Mouse (Mus musculus) hindbrain, embryonic 11.5 days (tissue): Measurements from ENCODE around the gene Gm20388. TPM values are rescaled to one million over a fixed set of nuclear protein-coding genes. Genes with fewer than 3 reads are reported as not detected.

Source experiments
- ATAC-seq: fragments of 200-750 bp; cut with Nextera tagmentation; 2 replicates; pipeline ENCODE4 v1.8.0; 2017; ENCODE audit warnings: mild to moderate bottlenecking, moderate TSS enrichment, moderate library complexity; ENCODE audit not compliant: low FRiP score
- DNase-seq: peaks from one replicate; pipeline ENCODE4 v3.0.0-alpha.2; 2015; ENCODE audit warnings: low spot score
- H3K27ac ChIP-seq: fragments of 300-500 bp; sonication (generic); 2 replicates; pipeline ENCODE4 v1.5.1; 2014; ENCODE audit warnings: mild to moderate bottlenecking, low read depth, low read length
- H3K27me3 ChIP-seq: fragments of 300-500 bp; sonication (generic); 2 replicates; pipeline ENCODE4 v1.6.1; 2014; ENCODE audit warnings: mild to moderate bottlenecking, low read length, moderate library complexity, mixed read lengths; ENCODE audit not compliant: control insufficient read depth, insufficient read depth
- H3K36me3 ChIP-seq: fragments of 300-500 bp; sonication (generic); 2 replicates; pipeline ENCODE4 v1.6.1; 2014; ENCODE audit warnings: mild to moderate bottlenecking, low read length, moderate library complexity, mixed read lengths; ENCODE audit not compliant: control insufficient read depth, insufficient read depth
- H3K4me1 ChIP-seq: fragments of 300-500 bp; sonication (generic); replicated peaks from 2 replicates; pipeline ENCODE4 v1.6.1; 2014; ENCODE audit warnings: low read length, mixed read lengths; ENCODE audit not compliant: control insufficient read depth, insufficient read depth
- H3K4me2 ChIP-seq: fragments of 300-500 bp; sonication (generic); replicated peaks from 2 replicates; pipeline ENCODE4 v1.6.1; 2014; ENCODE audit warnings: mild to moderate bottlenecking, low read depth, low read length
- H3K4me3 ChIP-seq: fragments of 300-500 bp; sonication (generic); 2 replicates; pipeline ENCODE4 v1.5.1; 2014; ENCODE audit warnings: low read depth, low read length
- H3K9ac ChIP-seq: fragments of 300-500 bp; sonication (generic); 2 replicates; pipeline ENCODE4 v1.6.1; 2014; ENCODE audit warnings: low read depth, low read length
- H3K9me3 ChIP-seq: fragments of 300-500 bp; sonication (generic); 2 replicates; pipeline ENCODE4 v1.6.1; 2016; ENCODE audit warnings: low read length; ENCODE audit not compliant: control insufficient read depth
- WGBS: fragments of 180-500 bp; shearing (Covaris S2); extraction: QIAGEN DNeasy Blood & Tissue Kit; methylation state at CpG from one replicate; pipeline ENCODE4 v1.1.7; 2014; 5-methylcytosine and 5-hydroxymethylcytosine counted together
- polyA plus RNA-seq: library from polyadenylated mRNA; unstranded; fragments of >200 nt; fragmentation: Nextera tagmentation; extraction: Ambion mirVana; gene quantifications from 2 replicates; pipeline ENCODE4 v1.2.1, GENCODE M21; 2014

The Gm20388 gene
- polyA plus RNA-seq, 1 experiment from 2014 or later: 11.8 TPM

- Histone ChIP-seq H3K27ac (no peak overlapping the region), H3K9ac (no peak overlapping the region)
Measured at GRCm38 (mm10) chr8:120126357-120127161, 215.9 kb downstream of the Gm20388 start.

GRCm38 (mm10) chr8:120129547-120129946 lies 218.9 kb downstream of the Gm20388 start:
- Histone ChIP-seq H3K4me2 (no peak overlapping the region), H3K9ac (no peak overlapping the region)
- no peak for ATAC-seq

More at GRCm38 (mm10) chr8:120126357-120127161, 215.9 kb downstream of the Gm20388 start:
- ATAC-seq: no peak
- Histone ChIP-seq H3K4me3 (no peak overlapping the region), H3K4me1 (0 out of 2 replicates have a peak, but pooled peaks cover 5% of the 10 kb centered on the region), H3K36me3 (no peaks in the 10 kb centered on the region), H3K27me3 (no peaks in the 10 kb centered on the region), H3K4me2 (no peak overlapping the region), H3K9me3 (no peaks in the 10 kb centered on the region)
- DNase-seq: no peak
- 28% methylated on average over 14 of the region's 14 CpGs for WGBS

GRCm38 (mm10) chr8:120131158-120131557 lies 220.5 kb downstream of the Gm20388 start:
- no peak overlapping the region for H3K27ac ChIP-seq
- DNase-seq (no peak), ATAC-seq (no peak)
- no peaks in the 10 kb centered on the region for H3K4me1 ChIP-seq
- no peaks in the 10 kb centered on the region for H3K27me3 ChIP-seq
- 82% methylated on average over 8 of the region's 8 CpGs for WGBS
- H3K36me3 ChIP-seq: no peaks in the 10 kb centered on the region
- no peaks in the 10 kb centered on the region for H3K9me3 ChIP-seq
- H3K4me2 ChIP-seq: no peak overlapping the region
- no peak overlapping the region for H3K4me3 ChIP-seq
- no peak overlapping the region for H3K9ac ChIP-seq

More at GRCm38 (mm10) chr8:120129547-120129946, 218.9 kb downstream of the Gm20388 start:
- Histone ChIP-seq H3K4me1 (0 out of 2 replicates have a peak, but pooled peaks cover 5% of the 10 kb centered on the region), H3K36me3 (no peaks in the 10 kb centered on the region), H3K9me3 (no peaks in the 10 kb centered on the region), H3K4me3 (no peak overlapping the region), H3K27me3 (no peaks in the 10 kb centered on the region), H3K27ac (no peak overlapping the region; the same call in 1 of the 2 replicates)
- 51% methylated on average over 4 of the region's 4 CpGs for WGBS
- no peak for DNase-seq

- Histone ChIP-seq H3K9me3 (no peaks in the 10 kb centered on the region), H3K36me3 (no peaks in the 10 kb centered on the region), H3K27me3 (no peaks in the 10 kb centered on the region), H3K9ac (no peak overlapping the region), H3K27ac (no peak overlapping the region), H3K4me3 (no peak overlapping the region), H3K4me1 (no peaks in the 10 kb centered on the region), H3K4me2 (no peak overlapping the region)
- DNase-seq (no peak), ATAC-seq (no peak)
- WGBS: 89% methylated on average over 7 of the region's 7 CpGs
Measured at GRCm38 (mm10) chr8:120133169-120133568, 222.5 kb downstream of the Gm20388 start.

GRCm38 (mm10) chr8:120135687-120136086 lies 225.0 kb downstream of the Gm20388 start:
- WGBS: 92% methylated on average over 7 of the region's 7 CpGs
- Histone ChIP-seq H3K4me3 (no peak overlapping the region), H3K9me3 (no peaks in the 10 kb centered on the region), H3K27me3 (no peaks in the 10 kb centered on the region), H3K4me1 (no peaks in the 10 kb centered on the region), H3K27ac (no peak overlapping the region), H3K36me3 (no peaks in the 10 kb centered on the region), H3K4me2 (no peak overlapping the region), H3K9ac (no peak overlapping the region)
- DNase-seq (no peak), ATAC-seq (no peak)

- H3K9me3 ChIP-seq: no peaks in the 10 kb centered on the region
- ATAC-seq (no peak), DNase-seq (no peak)
- no peak overlapping the region for H3K4me3 ChIP-seq
- H3K4me2 ChIP-seq: no peak overlapping the region
- no peaks in the 10 kb centered on the region for H3K27me3 ChIP-seq
- H3K9ac ChIP-seq: no peak overlapping the region
- H3K27ac ChIP-seq: no peak overlapping the region
- H3K36me3 ChIP-seq: no peaks in the 10 kb centered on the region
- WGBS: 58% methylated on average over 7 of the region's 7 CpGs
- no peaks in the 10 kb centered on the region for H3K4me1 ChIP-seq
Measured at GRCm38 (mm10) chr8:120136618-120137017, 226.0 kb downstream of the Gm20388 start.

GRCm38 (mm10) chr8:120138958-120139357 lies 228.3 kb downstream of the Gm20388 start:
- H3K4me3 ChIP-seq: no peak overlapping the region
- WGBS: 87% methylated on average over 2 of the region's 2 CpGs
- ATAC-seq: no peak

GRCm38 (mm10) chr8:120140769-120141168 lies 230.1 kb downstream of the Gm20388 start:
- Histone ChIP-seq H3K9me3 (no peaks in the 10 kb centered on the region), H3K36me3 (no peaks in the 10 kb centered on the region), H3K9ac (no peak overlapping the region), H3K4me2 (no peak overlapping the region), H3K4me1 (no peaks in the 10 kb centered on the region; the same call in 1 of the 2 replicates), H3K27me3 (no peaks in the 10 kb centered on the region), H3K27ac (no peak overlapping the region), H3K4me3 (no peak overlapping the region)
- ATAC-seq (no peak), DNase-seq (no peak)
- 74% methylated on average over 3 of the region's 3 CpGs for WGBS

More at GRCm38 (mm10) chr8:120138958-120139357, 228.3 kb downstream of the Gm20388 start:
- Histone ChIP-seq H3K36me3 (no peaks in the 10 kb centered on the region), H3K4me1 (no peaks in the 10 kb centered on the region), H3K9me3 (no peaks in the 10 kb centered on the region), H3K27ac (no peak overlapping the region), H3K9ac (no peak overlapping the region), H3K27me3 (no peaks in the 10 kb centered on the region), H3K4me2 (no peak overlapping the region)
- DNase-seq: no peak
